Mouse (Mus musculus) MEL (cell line): ENCODE results near the gene Lipc. TPM values are rescaled to one million over a fixed set of nuclear protein-coding genes. Genes with fewer than 3 reads are reported as not detected.
A peak's percentile ranks its signal among the peaks of the same experiment; 100 is the strongest.

ENCODE experiments used
- DNase-seq: peaks from one replicate; pipeline ENCODE4 v3.0.0; 2011; ENCODE audit warnings: low read depth, low spot score
- H3K27ac ChIP-seq: 2 replicates; pipeline ENCODE4 v1.5.1; 2012; ENCODE audit warnings: low read depth, mild to moderate bottlenecking, control low read depth, low read length, moderate library complexity; ENCODE audit not compliant: control insufficient read depth
- H3K27me3 ChIP-seq, 2 experiments: fragments of 150-350 bp in 1 of 2; sonication (generic) in 1 of 2; 2 replicates each; pipeline ENCODE4 v1.6.1; 2012; ENCODE audit warnings: low read length in 2 of 2, mild to moderate bottlenecking in 2 of 2, improper control_type of control experiment in 1 of 2, moderate library complexity in 1 of 2; ENCODE audit not compliant: insufficient read depth in 2 of 2, control insufficient read depth in 1 of 2
- H3K36me3 ChIP-seq, 2 experiments: 2 replicates each; pipeline ENCODE4 v1.6.1; 2012 to 2014; ENCODE audit warnings: low read length in 2 of 2, improper control_type of control experiment in 1 of 2, inconsistent platforms in 1 of 2, mild to moderate bottlenecking in 1 of 2; ENCODE audit not compliant: insufficient read depth in 2 of 2, control insufficient read depth in 1 of 2
- H3K4me1 ChIP-seq, 2 experiments: fragments of 150-350 bp in 1 of 2; sonication (generic) in 1 of 2; 2 replicates each; pipeline ENCODE4 v1.6.1; 2012; ENCODE audit warnings: low read length in 2 of 2, improper control_type of control experiment in 1 of 2, mild to moderate bottlenecking in 1 of 2; ENCODE audit not compliant: insufficient read depth in 2 of 2, control insufficient read depth in 1 of 2
- H3K4me3 ChIP-seq, 2 experiments: fragments of 150-350 bp in 1 of 2; sonication (generic) in 1 of 2; 2 replicates each; pipeline ENCODE4 v1.5.1; 2012; ENCODE audit warnings: low read depth in 2 of 2, low read length in 2 of 2, mild to moderate bottlenecking in 2 of 2, moderate library complexity in 2 of 2, control low read depth in 1 of 2, improper control_type of control experiment in 1 of 2; ENCODE audit not compliant: control insufficient read depth in 1 of 2, insufficient read depth in 1 of 2
- H3K79me2 ChIP-seq: 2 replicates; pipeline ENCODE4 v1.6.1; 2012; ENCODE audit warnings: mild to moderate bottlenecking, low read length, moderate library complexity; ENCODE audit not compliant: control insufficient read depth, poor library complexity, insufficient read depth
- H3K9ac ChIP-seq: 2 replicates; pipeline ENCODE4 v1.6.1; 2012; ENCODE audit warnings: low read depth, mild to moderate bottlenecking, control low read depth, low read length, moderate library complexity; ENCODE audit not compliant: control insufficient read depth, poor library complexity, severe bottlenecking
- H3K9me3 ChIP-seq: fragments of 150-350 bp; sonication (generic); replicated peaks from 2 replicates; pipeline ENCODE4 v1.6.1; 2012; ENCODE audit warnings: mild to moderate bottlenecking, low read length, improper control_type of control experiment, moderate library complexity; ENCODE audit not compliant: insufficient read depth
- CHD1 ChIP-seq: IDR thresholded peaks from 2 replicates; pipeline ENCODE4 v1.6.1; 2012; ENCODE audit warnings: low read depth, mild to moderate bottlenecking, inconsistent platforms, low read length, improper control_type of control experiment
- CTCF ChIP-seq, 3 experiments: IDR thresholded peaks in 2 of 3; conservative IDR thresholded peaks in 1 of 3; 2 replicates each; pipeline ENCODE4 v1.5.1; 2011 to 2012; ENCODE audit warnings: low read length in 3 of 3, low read depth in 2 of 3, mild to moderate bottlenecking in 2 of 3, improper control_type of control experiment in 1 of 3, inconsistent platforms in 1 of 3, mixed read lengths in 1 of 3, moderate library complexity in 1 of 3; ENCODE audit not compliant: control insufficient read depth in 1 of 3, insufficient read depth in 1 of 3, poor library complexity in 1 of 3, severe bottlenecking in 1 of 3
- ELF1 ChIP-seq: IDR thresholded peaks from 2 replicates; pipeline ENCODE4 v1.6.1; 2014; ENCODE audit warnings: low read depth, mild to moderate bottlenecking, inconsistent platforms, low read length, improper control_type of control experiment, moderate library complexity
- EP300 ChIP-seq, 2 experiments: IDR thresholded peaks; 2 replicates each; pipeline ENCODE4 v1.6.1; 2011; ENCODE audit warnings: improper control_type of control experiment in 2 of 2, low read length in 2 of 2, low read depth in 1 of 2, mild to moderate bottlenecking in 1 of 2
- JUND ChIP-seq: IDR thresholded peaks from 2 replicates; pipeline ENCODE4 v1.6.1; 2011; ENCODE audit warnings: low read depth, mild to moderate bottlenecking, improper control_type of control experiment, low read length
- MXI1 ChIP-seq: IDR thresholded peaks from 2 replicates; pipeline ENCODE4 v1.6.1; 2011; ENCODE audit warnings: mild to moderate bottlenecking, low read depth, low read length, improper control_type of control experiment
- NELFE ChIP-seq: IDR thresholded peaks from 2 replicates; pipeline ENCODE4 v1.6.1; 2011; ENCODE audit warnings: low read depth, low read length, improper control_type of control experiment
- SIN3A ChIP-seq: IDR thresholded peaks from 2 replicates; pipeline ENCODE4 v1.6.1; 2012; ENCODE audit warnings: low read length, improper control_type of control experiment, inconsistent platforms
- SMC3 ChIP-seq: IDR thresholded peaks from 2 replicates; pipeline ENCODE4 v1.6.1; 2011; ENCODE audit warnings: low read depth, low read length, improper control_type of control experiment
- TAL1 ChIP-seq: IDR thresholded peaks from 2 replicates; pipeline ENCODE4 v1.6.1; 2012; ENCODE audit warnings: mild to moderate bottlenecking, inconsistent platforms, low read length, moderate library complexity, mixed read lengths
- UBTF ChIP-seq: IDR thresholded peaks from 2 replicates; pipeline ENCODE4 v1.6.1; 2012; ENCODE audit warnings: low read depth, mild to moderate bottlenecking, inconsistent platforms, low read length, improper control_type of control experiment, moderate library complexity, borderline replicate concordance; ENCODE audit not compliant: insufficient read depth
- USF2 ChIP-seq, 2 experiments: IDR thresholded peaks; 2 replicates each; pipeline ENCODE4 v1.6.1; 2011 to 2012; ENCODE audit warnings: improper control_type of control experiment in 2 of 2, low read length in 2 of 2, borderline replicate concordance in 1 of 2, inconsistent platforms in 1 of 2, low read depth in 1 of 2, mild to moderate bottlenecking in 1 of 2; ENCODE audit not compliant: insufficient read depth in 1 of 2
- ZC3H11A ChIP-seq: IDR thresholded peaks from 2 replicates; pipeline ENCODE4 v1.6.1; 2012; ENCODE audit warnings: low read depth, mild to moderate bottlenecking, inconsistent platforms, low read length, improper control_type of control experiment
- ZKSCAN1 ChIP-seq: IDR thresholded peaks from 2 replicates; pipeline ENCODE4 v1.6.1; 2012; ENCODE audit warnings: low read depth, mild to moderate bottlenecking, inconsistent platforms, low read length, improper control_type of control experiment, moderate library complexity
- ZMIZ1 ChIP-seq: IDR thresholded peaks from 2 replicates; pipeline ENCODE4 v1.6.1; 2012; ENCODE audit warnings: low read depth, mild to moderate bottlenecking, inconsistent platforms, low read length, improper control_type of control experiment, moderate library complexity
- polyA plus RNA-seq, 2 experiments: library from polyadenylated mRNA; stranded (reverse) in 1 of 2; unstranded in 1 of 2; fragments of >175 nt in 1 of 2; fragments of >200 nt in 1 of 2; gene quantifications; 2 replicates each; pipeline versions ENCODE4 v1.2.1 to v1.2.4; 2012; ENCODE audit warnings: low replicate concordance in 2 of 2, low read depth in 1 of 2; ENCODE audit not compliant: insufficient read length in 2 of 2, insufficient read depth in 1 of 2, missing spikeins in 1 of 2
- total RNA-seq: library from RNA; depleted of rRNA; stranded (reverse); fragments of 300-350 nt; gene quantifications from 2 replicates; pipeline ENCODE4 v1.2.3, GENCODE M21; 2012

Gene Lipc
- total and polyA plus RNA-seq, 3 experiments: 0.07 TPM; not detected in 2

DNA sequence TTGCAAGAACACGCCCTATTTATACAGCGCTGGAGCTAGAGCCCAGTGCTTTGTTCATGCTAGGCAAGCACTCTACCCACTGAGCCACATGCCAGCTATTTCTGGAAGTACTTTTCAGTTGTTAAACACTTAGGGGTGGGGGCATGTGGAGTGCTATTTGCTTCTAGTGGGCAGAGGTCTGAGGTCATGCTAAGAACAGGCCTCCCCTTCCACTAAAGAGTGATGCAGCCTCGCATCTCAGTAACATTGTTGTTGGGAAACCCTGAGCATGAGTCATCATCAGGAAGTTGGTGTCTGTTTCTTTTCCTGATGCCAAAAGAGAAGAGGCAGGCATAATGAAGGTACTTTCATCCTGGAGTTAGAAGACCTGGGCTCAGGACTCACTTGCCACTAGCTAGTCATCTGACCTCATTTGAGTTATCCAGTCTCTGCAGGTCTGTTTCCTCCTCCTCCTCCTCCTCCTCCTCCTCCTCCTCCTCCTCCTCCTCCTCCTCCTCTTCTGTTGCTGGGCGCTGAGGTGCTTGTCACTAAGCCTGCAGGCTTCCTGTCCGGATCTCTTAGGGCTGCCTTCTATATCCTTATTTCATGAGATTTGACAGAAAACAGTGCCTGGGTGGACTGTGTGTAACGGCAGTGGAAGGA is 109.6 kb downstream of the Lipc start (continued):
- TF ChIP-seq SMC3 (no peak), NELFE (no peak; the same call in 1 of the 2 replicates), SIN3A (no peak; the same call in 1 of the 2 replicates)

DNA sequence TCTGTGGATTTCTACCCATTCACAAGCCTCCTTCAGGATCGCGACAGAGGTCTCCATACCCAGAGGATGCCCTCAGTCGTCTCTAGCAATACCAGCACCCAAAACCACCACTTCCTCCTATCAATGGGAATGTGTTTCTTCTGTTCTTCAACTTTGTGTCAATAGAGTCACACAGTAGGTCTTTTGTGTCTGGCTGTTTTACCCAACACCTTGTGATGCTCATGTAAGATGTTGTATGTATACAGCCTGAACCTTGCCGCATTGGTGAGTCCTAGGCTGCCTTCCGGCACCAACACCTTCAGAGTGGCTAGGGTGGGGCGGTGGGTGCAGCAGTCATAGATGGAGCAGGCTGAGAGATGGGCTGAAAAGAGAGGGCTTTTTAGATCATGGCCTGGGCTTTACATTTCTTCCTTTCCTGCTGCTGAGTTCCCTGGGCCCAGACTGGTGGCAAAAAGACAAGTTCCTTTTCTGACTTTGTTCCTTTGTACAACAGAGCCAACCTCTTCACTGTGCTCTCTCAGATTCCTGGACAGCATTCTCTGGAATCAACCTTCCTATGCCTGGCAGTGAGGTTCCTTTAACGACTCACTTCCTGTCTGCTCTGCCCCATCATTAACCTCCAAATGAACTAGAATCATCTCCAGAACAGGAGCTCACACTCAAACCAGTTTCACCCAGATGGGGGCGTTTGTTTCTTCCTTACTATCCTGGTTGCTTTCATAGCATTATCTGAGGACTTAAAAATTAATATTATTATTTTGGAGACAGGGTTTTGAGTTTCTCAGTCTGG is 110.4 kb downstream of the Lipc start:
- Histone ChIP-seq H3K27ac (peak overlapping the region; percentile 86), H3K4me3 (no peak overlapping the region; a peak in 1 of 4 replicates), H3K9me3 (no peaks in the 10 kb centered on the region), H3K36me3 (peaks cover 0 to 54% of the 10 kb centered on the region in 2 experiments; a peak in 2 of 4 replicates), H3K27me3 (no peaks in the 10 kb centered on the region), H3K79me2 (no peaks in the 10 kb centered on the region), H3K9ac (peak overlapping the region; percentile 52), H3K4me1 (peaks cover 22 to 59% of the 10 kb centered on the region in 2 experiments)
- peak; percentile 65 for DNase-seq
- TF ChIP-seq ZC3H11A (peak; percentile 35; the same call in 1 of the 2 replicates), ELF1 (peak; percentile 45; the same call in 1 of the 2 replicates), MXI1 (peak; percentile 26; the same call in 1 of the 2 replicates), USF2 (IDR thresholded peaks at IDR 0.05; ENCODE audit: borderline replicate concordance in 1 of 2, insufficient read depth in 1 of 2, low read depth in 1 of 2, low read length in 2 of 2) (no peak), SIN3A (peak; percentile 27), CTCF (IDR thresholded peaks at IDR 0.05 in 2 of 3, conservative IDR thresholded peaks at IDR 0.05 in 1 of 3; ENCODE audit: control insufficient read depth in 1 of 3, insufficient read depth in 1 of 3, low read depth in 2 of 3, low read length in 3 of 3, poor library complexity in 1 of 3, severe bottlenecking in 1 of 3) (peak in 2 of 3 experiments; percentile 8 to 30; a peak in 2 of 6 replicates), TAL1 (no peak), ZKSCAN1 (peak; percentile 95), UBTF (no peak)

DNA sequence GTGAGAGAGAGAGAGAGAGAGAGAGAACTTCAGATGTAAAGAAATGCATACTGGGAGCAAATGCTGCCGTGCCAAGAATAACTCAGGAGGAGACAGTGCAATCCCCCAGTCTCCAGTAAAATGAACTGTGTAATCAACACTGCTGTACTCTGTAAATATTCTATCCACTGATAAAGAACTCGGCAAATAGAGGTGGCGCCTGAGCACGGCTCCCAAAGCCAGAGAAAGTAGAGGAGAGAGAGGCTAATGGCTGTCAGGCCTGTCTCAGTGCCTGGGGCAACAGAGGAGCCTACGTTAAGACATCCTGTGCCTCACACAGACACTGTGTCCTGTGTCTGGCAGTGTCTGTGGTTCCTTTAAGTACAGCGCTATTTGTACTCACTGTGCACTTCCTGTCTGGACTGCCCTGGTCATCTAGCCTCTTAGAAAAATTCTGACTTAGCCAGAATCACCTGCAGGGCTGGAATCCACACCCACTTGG is 111.1 kb downstream of the Lipc start:
- 0 out of 2 replicates have a peak, but pooled peaks have one; percentile 50 for TF ChIP-seq JUND
- TF ChIP-seq ZMIZ1: no peak
- TF ChIP-seq EP300 (IDR thresholded peaks at IDR 0.05; ENCODE audit: low read depth in 1 of 2, low read length in 2 of 2): peak in 1 of 2 experiments; percentile 16; a peak in 1 of 4 replicates
- no peak for TF ChIP-seq ZC3H11A
- TF ChIP-seq CHD1: 0 out of 2 replicates have a peak, but pooled peaks have one; percentile 16
- peaks cover 0 to 57% of the 10 kb centered on the region in 2 experiments; a peak in 2 of 4 replicates for H3K36me3 ChIP-seq
- H3K9ac ChIP-seq: peak overlapping the region; percentile 52
- no peaks in the 10 kb centered on the region for H3K27me3 ChIP-seq
- H3K4me3 ChIP-seq: peak overlapping the region in 1 of 2 experiments; percentile 1; a peak in 1 of 4 replicates
- no peaks in the 10 kb centered on the region for H3K79me2 ChIP-seq
- DNase-seq: peak; percentile 55
- peaks cover 22 to 64% of the 10 kb centered on the region in 2 experiments for H3K4me1 ChIP-seq
- H3K9me3 ChIP-seq: no peaks in the 10 kb centered on the region
- H3K27ac ChIP-seq: peak overlapping the region; percentile 86
